Mouse (Mus musculus): Measurements from ENCODE around the gene Gm20721.

DNA sequence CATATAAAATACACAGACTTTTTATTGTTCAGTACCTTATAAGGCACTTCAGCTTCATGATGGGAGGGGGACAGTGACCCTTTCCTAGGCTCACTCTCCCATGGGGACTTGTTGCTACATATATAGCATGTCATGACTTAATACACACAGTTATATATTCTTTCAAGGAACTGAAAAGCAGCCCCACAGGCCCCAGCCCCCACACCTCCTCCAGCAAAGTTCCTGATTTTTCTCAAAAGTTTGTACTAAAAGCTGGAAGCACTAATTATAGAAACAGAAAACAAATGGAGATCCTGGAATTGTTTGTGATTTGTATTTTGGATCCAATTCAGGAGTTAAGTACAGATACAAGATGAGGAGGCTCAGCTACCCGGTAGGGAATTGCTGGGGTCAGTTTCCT, 2.9 kb downstream of the Gm20721 start:
- TF ChIP-seq CTCF (IDR thresholded peaks at IDR 0.05; ENCODE audit: borderline replicate concordance, insufficient read depth, low read depth, low read length) (no peak), POLR2A (IDR thresholded peaks at IDR 0.05; ENCODE audit: borderline replicate concordance, insufficient read depth, low read length) (no peak)
